Comparison of ENCODE assay signal across 9 mouse cellular contexts in genomic region chr7:64840576-64840895, GRCm38 (mm10). TPM values are rescaled to one million over a fixed set of nuclear protein-coding genes. Genes with fewer than 3 reads are reported as not detected.
A peak's percentile ranks its signal among the peaks of the same experiment; 100 is the strongest.
DNase-seq lines count a peak whose midpoint lies in the region; ATAC-seq and TF ChIP-seq lines count a peak whose summit lies in the region.
"Had no signal": no experiment of that assay in that cellular context is flagged by ENCODE, and none has a peak within 500 bp of the region (broad histone marks: within the 10 kb centered on the region; RNA-seq: fewer than 3 reads in every experiment).

No protein-coding gene starts in this region.

- H3K27me3 ChIP-seq in heart, postnatal 0 days (ENCODE audit: control insufficient read depth, insufficient read depth, low read length): no peaks in the 10 kb centered on the region
- H3K27me3 ChIP-seq in stomach, embryonic 14.5 days (ENCODE audit: control insufficient read depth, insufficient read depth, low read length): no peaks in the 10 kb centered on the region
- H3K27me3 ChIP-seq in stomach, postnatal 0 days (ENCODE audit: control insufficient read depth, insufficient read depth, low read length): no peaks in the 10 kb centered on the region
- H3K27me3 ChIP-seq in limb, embryonic 12.5 days: no peaks in the 10 kb centered on the region
- no peaks in the 10 kb centered on the region for H3K27me3 ChIP-seq in stomach, embryonic 16.5 days (ENCODE audit: control insufficient read depth, insufficient read depth, low read length)

- no peak overlapping the region for H3K27ac ChIP-seq in heart, postnatal 0 days (ENCODE audit: low read depth)
- H3K27ac ChIP-seq in stomach, embryonic 14.5 days (ENCODE audit: low read length): no peak overlapping the region
- no peak overlapping the region for H3K27ac ChIP-seq in stomach, postnatal 0 days (replicated peaks)
- H3K27ac ChIP-seq in limb, embryonic 12.5 days: no peak overlapping the region
- no peak overlapping the region for H3K27ac ChIP-seq in stomach, embryonic 16.5 days (ENCODE audit: low read length)

- 0 out of 2 replicates have a peak, but pooled peaks cover 2% of the 10 kb centered on the region for H3K9me3 ChIP-seq in heart, postnatal 0 days (replicated peaks; ENCODE audit: control insufficient read depth, low read length)
- H3K9me3 ChIP-seq in stomach, embryonic 14.5 days (ENCODE audit: control insufficient read depth, low read depth, low read length): no peaks in the 10 kb centered on the region
- H3K9me3 ChIP-seq in stomach, postnatal 0 days (ENCODE audit: control insufficient read depth, low read length): no peaks in the 10 kb centered on the region
- H3K9me3 ChIP-seq in limb, embryonic 12.5 days: no peaks in the 10 kb centered on the region
- no peaks in the 10 kb centered on the region for H3K9me3 ChIP-seq in stomach, embryonic 16.5 days (replicated peaks; ENCODE audit: control insufficient read depth, low read length)

- H3K4me1 ChIP-seq in heart, postnatal 0 days (ENCODE audit: control insufficient read depth, insufficient read depth): no peaks in the 10 kb centered on the region
- 0 out of 2 replicates have a peak, but pooled peaks cover 6% of the 10 kb centered on the region for H3K4me1 ChIP-seq in stomach, embryonic 14.5 days (ENCODE audit: control insufficient read depth, insufficient read depth, low read length)
- H3K4me1 ChIP-seq in stomach, postnatal 0 days (replicated peaks; ENCODE audit: control insufficient read depth, insufficient read depth): no peaks in the 10 kb centered on the region
- H3K4me1 ChIP-seq in limb, embryonic 12.5 days (replicated peaks): peaks cover 11% of the 10 kb centered on the region
- peaks cover 4% of the 10 kb centered on the region; the same call in 1 of the 2 replicates for H3K4me1 ChIP-seq in stomach, embryonic 16.5 days (ENCODE audit: control insufficient read depth, insufficient read depth, low read length)

- H3K36me3 ChIP-seq in heart, postnatal 0 days (replicated peaks; ENCODE audit: control insufficient read depth, insufficient read depth, low read length): no peaks in the 10 kb centered on the region
- H3K36me3 ChIP-seq in stomach, embryonic 14.5 days (ENCODE audit: control insufficient read depth, insufficient read depth, low read length): no peaks in the 10 kb centered on the region
- H3K36me3 ChIP-seq in stomach, postnatal 0 days (ENCODE audit: control insufficient read depth, insufficient read depth, low read length): no peaks in the 10 kb centered on the region
- no peaks in the 10 kb centered on the region for H3K36me3 ChIP-seq in limb, embryonic 12.5 days
- H3K36me3 ChIP-seq in stomach, embryonic 16.5 days (ENCODE audit: control insufficient read depth, insufficient read depth, low read length): no peaks in the 10 kb centered on the region

- 65% methylated on average over 1 of the region's 1 CpGs for WGBS in heart, postnatal 0 days
- 80% methylated on average over 1 of the region's 1 CpGs for WGBS in stomach, embryonic 14.5 days
- 69% methylated on average over 1 of the region's 1 CpGs for WGBS in stomach, postnatal 0 days
- 74% methylated on average over 1 of the region's 1 CpGs for WGBS in limb, embryonic 12.5 days
- 60% methylated on average over 1 of the region's 1 CpGs for WGBS in stomach, embryonic 16.5 days

- ATAC-seq in heart, postnatal 0 days (ENCODE audit: insufficient read depth, low read depth): no peak
- ATAC-seq in stomach, embryonic 14.5 days (ENCODE audit: insufficient number of reproducible peaks, insufficient read depth, low FRiP score, low read depth): no peak
- no peak for ATAC-seq in stomach, postnatal 0 days (ENCODE audit: low FRiP score, low TSS enrichment)
- ATAC-seq in limb, embryonic 12.5 days (ENCODE audit: insufficient number of reproducible peaks, insufficient read depth, low FRiP score, low TSS enrichment, low read depth): no peak
- no peak for ATAC-seq in stomach, embryonic 16.5 days (ENCODE audit: insufficient read depth, low FRiP score)

- no peak overlapping the region for H3K4me3 ChIP-seq in heart, postnatal 0 days (ENCODE audit: low read depth, low read length)
- no peak overlapping the region for H3K4me3 ChIP-seq in stomach, embryonic 14.5 days (ENCODE audit: low read depth, low read length)
- H3K4me3 ChIP-seq in stomach, postnatal 0 days (ENCODE audit: low read depth, low read length): no peak overlapping the region
- H3K4me3 ChIP-seq in limb, embryonic 12.5 days (replicated peaks): no peak overlapping the region
- no peak overlapping the region for H3K4me3 ChIP-seq in stomach, embryonic 16.5 days (replicated peaks; ENCODE audit: low read length)

- peak overlapping the region; percentile 61; the same call in 1 of the 2 replicates for H3K4me2 ChIP-seq in heart, postnatal 0 days (ENCODE audit: low read depth, low read length)
- 0 out of 2 replicates have a peak overlapping the region, but pooled peaks have one; percentile 59 for H3K4me2 ChIP-seq in stomach, embryonic 14.5 days (replicated peaks; ENCODE audit: low read depth, low read length)
- H3K4me2 ChIP-seq in stomach, postnatal 0 days (replicated peaks; ENCODE audit: low read depth): no peak overlapping the region; the same call in 1 of the 2 replicates
- H3K4me2 ChIP-seq in limb, embryonic 12.5 days: peak overlapping the region; percentile 52
- H3K4me2 ChIP-seq in stomach, embryonic 16.5 days (ENCODE audit: low read depth, low read length): peak overlapping the region; percentile 38; the same call in 1 of the 2 replicates

- DNase-seq in heart, postnatal 0 days (ENCODE audit: low spot score): no peak
- no peak for DNase-seq in heart, adult 9 months (ENCODE audit: low spot score in 2 of 2)
- no peak for DNase-seq in stomach, postnatal 0 days (ENCODE audit: low spot score)
- DNase-seq in cerebellum, postnatal 36 days: no peak
- no peak for DNase-seq in yolk sac, embryonic 10.5 days (ENCODE audit: low spot score)
- DNase-seq: cerebellum, adult 11-12 months had no signal

- TF ChIP-seq CTCF in heart, postnatal 0 days (IDR thresholded peaks at IDR 0.05; ENCODE audit: low read depth): no peak
- no peak for TF ChIP-seq CTCF in stomach, postnatal 0 days (IDR thresholded peaks at IDR 0.05; ENCODE audit: low read depth)

- TF ChIP-seq EP300 in heart, postnatal 0 days (IDR thresholded peaks at IDR 0.05; ENCODE audit: low read depth): no peak
- TF ChIP-seq EP300 in stomach, postnatal 0 days (optimal IDR thresholded peaks at IDR 0.05): no peak

- H3K9ac ChIP-seq in heart, postnatal 0 days (replicated peaks; ENCODE audit: low read depth, low read length): no peak overlapping the region
- no peak overlapping the region for H3K9ac ChIP-seq in stomach, embryonic 14.5 days (replicated peaks; ENCODE audit: low read depth, low read length)
- no peak overlapping the region for H3K9ac ChIP-seq in stomach, postnatal 0 days (ENCODE audit: low read length)
- no peak overlapping the region for H3K9ac ChIP-seq in limb, embryonic 12.5 days (replicated peaks)
- H3K9ac ChIP-seq in stomach, embryonic 16.5 days (ENCODE audit: low read length): no peak overlapping the region

RNA-seq across cellular contexts. Expression of gene Nsmce3, which starts 32.3 kb away (rescaled TPM):
- total RNA-seq in heart, postnatal 0 days (2014; rRNA removed; ENCODE audit: low replicate concordance): 9.7 and 11.4 TPM in 2 replicates
- polyA plus RNA-seq in heart, postnatal 0 days (2015; fragmentation: Nextera tagmentation; extraction: Ambion mirVana): 6.6 and 6.7 TPM in 2 replicates
- polyA plus RNA-seq in stomach, embryonic 14.5 days (2014; fragmentation: Nextera tagmentation; extraction: Ambion mirVana): 11.6 and 12.8 TPM in 2 replicates
- polyA plus RNA-seq in stomach, postnatal 0 days (2015; fragmentation: Nextera tagmentation; extraction: Ambion mirVana): 8.4 TPM in 2 replicates
- 11.6 and 12.0 TPM in 2 replicates for polyA plus RNA-seq in limb, embryonic 12.5 days (2016; fragmentation: Nextera tagmentation; extraction: Ambion mirVana)
- 9.7 and 10.6 TPM in 2 replicates for polyA plus RNA-seq in stomach, embryonic 16.5 days (2015; fragmentation: Nextera tagmentation; extraction: Ambion mirVana)
